Mouse (Mus musculus): ENCODE data around the gene Krtap28-10. TPM values are rescaled to one million over a fixed set of nuclear protein-coding genes. Genes with fewer than 3 reads are reported as not detected.

Gene Krtap28-10
- polyA plus RNA-seq, 1 experiment, result not detected

GRCm38 (mm10) chr1:83058481-83058880 is 16.2 kb upstream of the Krtap28-10 start:
- TF ChIP-seq CTCF (IDR thresholded peaks at IDR 0.05; ENCODE audit: borderline replicate concordance, extremely low read depth, insufficient read depth, insufficient read length) (no peak), POLR2A (IDR thresholded peaks at IDR 0.05; ENCODE audit: borderline replicate concordance, extremely low read depth, insufficient read depth, insufficient read length, poor library complexity, severe bottlenecking) (no peak)
- DNase-seq (ENCODE audit: low read depth), result no peak

DNA sequence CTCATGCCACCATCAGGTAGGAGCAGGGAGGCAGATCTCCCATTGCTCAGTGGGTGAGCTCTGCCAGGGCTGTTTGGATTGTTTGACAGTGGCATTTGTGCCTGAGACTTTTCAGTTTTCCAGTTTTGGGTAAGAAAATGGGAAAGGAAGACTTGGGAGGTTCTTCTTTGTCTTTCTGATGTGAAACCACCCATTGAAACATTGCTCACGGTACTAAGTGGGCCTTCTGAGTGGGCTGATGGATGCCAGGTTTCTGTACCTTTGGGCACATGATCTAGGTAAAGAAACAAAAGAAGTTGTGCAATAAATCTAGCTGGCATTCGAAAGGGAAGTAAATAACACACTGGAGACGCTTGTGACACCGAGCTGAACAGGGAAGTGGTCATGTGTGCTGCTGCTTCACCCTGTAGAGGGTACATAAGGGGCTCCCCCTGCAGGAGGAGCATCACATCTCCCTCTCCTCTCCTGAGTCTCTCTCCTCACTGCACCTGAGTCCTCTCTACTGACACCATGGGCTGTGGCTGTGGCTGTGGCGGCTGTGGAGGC is 2.7 kb upstream of the Krtap28-10 start, which contains the start of gene Gm47969:
TSS of gene Gm47969 (plus strand) at position 51 of the 546 bp plus-strand sequence.
- no peak for DNase-seq (ENCODE audit: low read depth)
- TF ChIP-seq POLR2A (IDR thresholded peaks at IDR 0.05; ENCODE audit: borderline replicate concordance, extremely low read depth, insufficient read depth, insufficient read length, poor library complexity, severe bottlenecking), result no peak
- TF ChIP-seq CTCF (IDR thresholded peaks at IDR 0.05; ENCODE audit: borderline replicate concordance, extremely low read depth, insufficient read depth, insufficient read length), result no peak

GRCm38 (mm10) chr1:83039080-83039479 is 3.2 kb downstream of the Krtap28-10 start:
- DNase-seq (ENCODE audit: low read depth), result no peak
- no peak for TF ChIP-seq POLR2A (IDR thresholded peaks at IDR 0.05; ENCODE audit: borderline replicate concordance, extremely low read depth, insufficient read depth, insufficient read length, poor library complexity, severe bottlenecking)
- TF ChIP-seq CTCF (IDR thresholded peaks at IDR 0.05; ENCODE audit: borderline replicate concordance, extremely low read depth, insufficient read depth, insufficient read length), result no peak

GRCm38 (mm10) chr1:83038109-83038672 is 4.1 kb downstream of the Krtap28-10 start, which contains the start of gene Slc19a3:
Gene Slc19a3, minus strand, starts transcription at chr1:83038448.
- TF ChIP-seq POLR2A (IDR thresholded peaks at IDR 0.05; ENCODE audit: borderline replicate concordance, extremely low read depth, insufficient read depth, insufficient read length, poor library complexity, severe bottlenecking) (no peak), CTCF (IDR thresholded peaks at IDR 0.05; ENCODE audit: borderline replicate concordance, extremely low read depth, insufficient read depth, insufficient read length) (no peak)
- DNase-seq (ENCODE audit: low read depth), result peak; percentile 84

- TF ChIP-seq POLR2A (IDR thresholded peaks at IDR 0.05; ENCODE audit: borderline replicate concordance, extremely low read depth, insufficient read depth, insufficient read length, poor library complexity, severe bottlenecking) (no peak), CTCF (IDR thresholded peaks at IDR 0.05; ENCODE audit: borderline replicate concordance, extremely low read depth, insufficient read depth, insufficient read length) (no peak)
- no peak for DNase-seq (ENCODE audit: low read depth)
These were observed 5.2 kb downstream of the Krtap28-10 start for GRCm38 (mm10) chr1:83036892-83037667.

DNA sequence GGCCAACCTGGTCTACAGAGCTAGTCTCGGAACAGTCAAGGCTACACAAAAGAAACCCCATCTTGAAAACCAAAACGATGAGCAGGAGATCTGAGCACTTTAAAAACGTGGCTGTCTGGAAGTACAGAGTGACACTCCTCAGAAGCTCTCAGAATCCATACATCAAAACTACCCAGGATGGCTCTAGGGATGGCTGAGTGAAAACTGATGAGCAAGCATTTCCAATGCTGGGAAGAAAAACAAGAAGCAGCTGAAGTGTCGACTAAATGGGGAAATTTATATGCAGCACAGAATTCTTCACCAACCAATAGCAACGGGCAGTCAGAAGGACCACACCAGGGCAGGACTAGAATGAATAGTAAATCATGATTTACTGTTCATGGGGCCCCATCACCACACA is 7.8 kb downstream of the Krtap28-10 start:
- TF ChIP-seq CTCF (IDR thresholded peaks at IDR 0.05; ENCODE audit: borderline replicate concordance, extremely low read depth, insufficient read depth, insufficient read length) (no peak), POLR2A (IDR thresholded peaks at IDR 0.05; ENCODE audit: borderline replicate concordance, extremely low read depth, insufficient read depth, insufficient read length, poor library complexity, severe bottlenecking) (no peak)
- DNase-seq (ENCODE audit: low read depth), result peak; percentile 2

- TF ChIP-seq POLR2A (IDR thresholded peaks at IDR 0.05; ENCODE audit: borderline replicate concordance, extremely low read depth, insufficient read depth, insufficient read length, poor library complexity, severe bottlenecking), result no peak
- TF ChIP-seq CTCF (IDR thresholded peaks at IDR 0.05; ENCODE audit: borderline replicate concordance, extremely low read depth, insufficient read depth, insufficient read length), result no peak
- no peak for DNase-seq (ENCODE audit: low read depth)
These were observed 9.8 kb downstream of the Krtap28-10 start for GRCm38 (mm10) chr1:83032508-83032907.

- TF ChIP-seq POLR2A (IDR thresholded peaks at IDR 0.05; ENCODE audit: borderline replicate concordance, extremely low read depth, insufficient read depth, insufficient read length, poor library complexity, severe bottlenecking) (no peak), CTCF (IDR thresholded peaks at IDR 0.05; ENCODE audit: borderline replicate concordance, extremely low read depth, insufficient read depth, insufficient read length) (no peak)
These were observed 10.3 kb downstream of the Krtap28-10 start for GRCm38 (mm10) chr1:83031950-83032349.

DNA sequence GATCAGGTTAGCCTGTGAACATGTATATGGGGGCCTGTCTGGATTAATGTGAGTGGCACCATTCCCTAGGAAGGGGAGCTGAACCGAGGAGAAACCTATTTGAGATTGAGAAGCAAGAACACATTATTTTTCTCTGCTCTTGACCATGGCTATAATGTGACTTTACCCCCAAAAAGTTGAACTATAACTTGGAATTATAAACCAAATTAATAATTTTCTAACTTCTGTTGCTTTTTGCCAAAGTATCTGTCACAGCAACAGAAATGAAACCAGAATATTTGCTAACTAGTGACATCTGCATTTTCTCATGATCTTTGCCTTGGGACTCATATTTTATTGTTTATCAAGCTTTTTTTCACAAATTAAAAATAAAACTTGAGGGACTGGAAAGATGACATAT is 25.7 kb downstream of the Krtap28-10 start:
- no peak for DNase-seq (ENCODE audit: low read depth)
- TF ChIP-seq POLR2A (IDR thresholded peaks at IDR 0.05; ENCODE audit: borderline replicate concordance, extremely low read depth, insufficient read depth, insufficient read length, poor library complexity, severe bottlenecking), result no peak
- no peak for TF ChIP-seq CTCF (IDR thresholded peaks at IDR 0.05; ENCODE audit: borderline replicate concordance, extremely low read depth, insufficient read depth, insufficient read length)

More at GRCm38 (mm10) chr1:83031950-83032349, 10.3 kb downstream of the Krtap28-10 start:
- no peak for DNase-seq (ENCODE audit: low read depth)

DNA sequence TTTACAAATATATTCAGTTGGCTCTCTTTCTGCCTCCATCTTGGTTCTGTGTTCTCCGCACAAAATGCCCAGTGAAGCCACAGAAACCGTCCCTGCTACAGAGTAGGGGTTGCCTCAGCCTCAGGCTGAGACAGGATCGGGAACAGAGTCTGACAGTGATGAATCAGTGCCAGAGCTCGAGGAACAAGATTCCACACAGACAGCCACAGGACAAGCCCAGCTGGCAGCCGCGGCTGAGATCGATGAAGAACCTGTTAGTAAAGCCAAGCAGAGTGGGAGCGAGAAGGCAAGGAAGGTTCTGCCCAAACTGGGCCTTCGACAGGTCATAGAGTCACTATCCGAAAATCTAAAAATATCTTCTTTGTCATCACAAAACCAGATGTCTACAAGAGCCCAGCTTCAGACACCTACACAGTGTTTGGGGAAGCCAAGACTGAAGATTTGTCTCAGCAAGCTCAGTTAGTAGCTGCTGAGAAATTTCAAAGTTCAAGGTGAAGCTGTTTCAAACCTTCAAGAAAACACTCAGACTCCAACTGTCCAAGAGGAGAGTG is 26.9 kb downstream of the Krtap28-10 start:
- DNase-seq (ENCODE audit: low read depth), result no peak
- no peak for TF ChIP-seq POLR2A (IDR thresholded peaks at IDR 0.05; ENCODE audit: borderline replicate concordance, extremely low read depth, insufficient read depth, insufficient read length, poor library complexity, severe bottlenecking)
- no peak for TF ChIP-seq CTCF (IDR thresholded peaks at IDR 0.05; ENCODE audit: borderline replicate concordance, extremely low read depth, insufficient read depth, insufficient read length)

DNA sequence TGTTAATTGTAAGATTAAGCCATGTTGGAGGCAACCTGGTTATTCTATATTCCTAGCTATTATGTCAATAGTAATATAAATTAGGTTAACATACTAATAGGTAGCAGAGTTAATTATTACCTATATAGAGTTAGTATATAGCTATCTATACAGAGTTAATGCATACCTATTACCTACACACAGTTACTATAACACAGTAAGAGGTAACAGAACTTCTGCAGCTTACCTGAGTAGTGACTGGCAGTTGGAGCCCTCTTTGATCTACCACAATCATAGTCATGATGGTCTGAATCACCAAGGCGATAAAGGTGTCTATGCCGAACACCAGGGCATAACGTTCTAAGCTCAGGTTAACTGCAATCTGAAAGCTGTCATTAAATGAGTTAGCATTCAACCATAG is 27.8 kb downstream of the Krtap28-10 start:
- no peak for DNase-seq (ENCODE audit: low read depth)
- no peak for TF ChIP-seq CTCF (IDR thresholded peaks at IDR 0.05; ENCODE audit: borderline replicate concordance, extremely low read depth, insufficient read depth, insufficient read length)
- no peak for TF ChIP-seq POLR2A (IDR thresholded peaks at IDR 0.05; ENCODE audit: borderline replicate concordance, extremely low read depth, insufficient read depth, insufficient read length, poor library complexity, severe bottlenecking)
